Mouse (Mus musculus): ENCODE results near the gene 4833427G06Rik.

- no peak for TF ChIP-seq POLR2A (IDR thresholded peaks at IDR 0.05; ENCODE audit: low read depth, low read length)
- no peak for TF ChIP-seq CTCF (conservative IDR thresholded peaks at IDR 0.05; ENCODE audit: insufficient read depth, insufficient read length, low read depth, low read length)
Observed at GRCm38 (mm10) chr9:51103808-51104514, 2.1 kb upstream of the 4833427G06Rik start.
